Mouse (Mus musculus): ENCODE measurements around the gene Shq1. TPM values are rescaled to one million over a fixed set of nuclear protein-coding genes. Genes with fewer than 3 reads are reported as not detected.
A peak's percentile ranks its signal among the peaks of the same experiment; 100 is the strongest.

Gene Shq1
- total RNA-seq, 2 experiments from 2014 or later = 2.5 to 2.6 TPM

- no peak for ATAC-seq (replicated peaks; ENCODE audit: low FRiP score, poor library complexity, severe bottlenecking)
These were observed 60.8 kb downstream of the Shq1 start for GRCm38 (mm10) chr6:100610182-100610581.

GRCm38 (mm10) chr6:100609256-100609655 lies 61.7 kb downstream of the Shq1 start:
- ATAC-seq (replicated peaks; ENCODE audit: low FRiP score, poor library complexity, severe bottlenecking) = no peak

- ATAC-seq (replicated peaks; ENCODE audit: low FRiP score, poor library complexity, severe bottlenecking) = peak; percentile 73
These were observed 62.5 kb downstream of the Shq1 start for GRCm38 (mm10) chr6:100608429-100608828.

GRCm38 (mm10) chr6:100606805-100607204 lies 64.2 kb downstream of the Shq1 start:
- no peak for ATAC-seq (replicated peaks; ENCODE audit: low FRiP score, poor library complexity, severe bottlenecking)

- ATAC-seq (replicated peaks; ENCODE audit: low FRiP score, poor library complexity, severe bottlenecking) = no peak
These were observed 67.3 kb downstream of the Shq1 start for GRCm38 (mm10) chr6:100603702-100604101.

- no peak for ATAC-seq (replicated peaks; ENCODE audit: low FRiP score, poor library complexity, severe bottlenecking)
These were observed 69.3 kb downstream of the Shq1 start for GRCm38 (mm10) chr6:100601634-100602033.

- ATAC-seq (replicated peaks; ENCODE audit: low FRiP score, poor library complexity, severe bottlenecking) = no peak
These were observed 77.1 kb downstream of the Shq1 start for GRCm38 (mm10) chr6:100593857-100594256.

- no peak for ATAC-seq (replicated peaks; ENCODE audit: low FRiP score, poor library complexity, severe bottlenecking)
These were observed 78.0 kb downstream of the Shq1 start for GRCm38 (mm10) chr6:100592991-100593390.

GRCm38 (mm10) chr6:100590602-100591001 lies 80.4 kb downstream of the Shq1 start:
- ATAC-seq (replicated peaks; ENCODE audit: low FRiP score, poor library complexity, severe bottlenecking) = no peak

GRCm38 (mm10) chr6:100588876-100589275 lies 82.1 kb downstream of the Shq1 start:
- no peak for ATAC-seq (replicated peaks; ENCODE audit: low FRiP score, poor library complexity, severe bottlenecking)

GRCm38 (mm10) chr6:100586758-100587157 lies 84.2 kb downstream of the Shq1 start:
- ATAC-seq (replicated peaks; ENCODE audit: low FRiP score, poor library complexity, severe bottlenecking) = no peak

GRCm38 (mm10) chr6:100581951-100582350 lies 89.0 kb downstream of the Shq1 start:
- ATAC-seq (replicated peaks; ENCODE audit: low FRiP score, poor library complexity, severe bottlenecking) = no peak

GRCm38 (mm10) chr6:100581056-100581455 lies 89.9 kb downstream of the Shq1 start:
- ATAC-seq (replicated peaks; ENCODE audit: low FRiP score, poor library complexity, severe bottlenecking) = no peak

GRCm38 (mm10) chr6:100577590-100577989 lies 93.4 kb downstream of the Shq1 start:
- no peak for ATAC-seq (replicated peaks; ENCODE audit: low FRiP score, poor library complexity, severe bottlenecking)

GRCm38 (mm10) chr6:100576171-100576570 lies 94.8 kb downstream of the Shq1 start:
- no peak for ATAC-seq (replicated peaks; ENCODE audit: low FRiP score, poor library complexity, severe bottlenecking)

- no peak for ATAC-seq (replicated peaks; ENCODE audit: low FRiP score, poor library complexity, severe bottlenecking)
These were observed 104.2 kb downstream of the Shq1 start for GRCm38 (mm10) chr6:100566774-100567173.

GRCm38 (mm10) chr6:100564516-100564915 lies 106.4 kb downstream of the Shq1 start:
- no peak for ATAC-seq (replicated peaks; ENCODE audit: low FRiP score, poor library complexity, severe bottlenecking)

GRCm38 (mm10) chr6:100563552-100564341 lies 107.2 kb downstream of the Shq1 start:
- no peak for ATAC-seq (replicated peaks; ENCODE audit: low FRiP score, poor library complexity, severe bottlenecking)

- ATAC-seq (replicated peaks; ENCODE audit: low FRiP score, poor library complexity, severe bottlenecking) = no peak
These were observed 108.0 kb downstream of the Shq1 start for GRCm38 (mm10) chr6:100562719-100563551.

- ATAC-seq (replicated peaks; ENCODE audit: low FRiP score, poor library complexity, severe bottlenecking) = no peak
These were observed 112.9 kb downstream of the Shq1 start for GRCm38 (mm10) chr6:100558057-100558456.

Data from erythroblast, adult 5-6 weeks (primary cell).